Comparison of ENCODE assay signal across 14 mouse cellular contexts in genomic region chr7:144762496-144763235, GRCm38 (mm10). TPM values are rescaled to one million over a fixed set of nuclear protein-coding genes. Genes with fewer than 3 reads are reported as not detected.
A peak's percentile ranks its signal among the peaks of the same experiment; 100 is the strongest.
DNase-seq lines count a peak whose midpoint lies in the region; ATAC-seq lines count a peak whose summit lies in the region.
"Had no signal": no experiment of that assay in that cellular context is flagged by ENCODE, and none has a peak within 500 bp of the region (broad histone marks: within the 10 kb centered on the region; RNA-seq: fewer than 3 reads in every experiment).

No protein-coding gene starts in this region.

- ATAC-seq in kidney, embryonic 14.5 days (ENCODE audit: low FRiP score, low TSS enrichment) = peak; percentile 81
- ATAC-seq: forebrain, embryonic 15.5 days had no signal

- H3K9ac ChIP-seq in kidney, embryonic 14.5 days (ENCODE audit: low read depth, low read length) = peak overlapping the region; percentile 7; the same call in 1 of the 2 replicates
- H3K9ac ChIP-seq: embryonic facial prominence, embryonic 15.5 days; forebrain, embryonic 15.5 days; midbrain, embryonic 12.5 days had no signal

- DNase-seq in adrenal gland, postnatal 14 days = peak; percentile 27
- DNase-seq in adrenal gland, postnatal 25 days = no peak
- DNase-seq in kidney, adult 9 months = no peak
- peak; percentile 40 for DNase-seq in testis, postnatal 14 days (ENCODE audit: low spot score)
- no peak for DNase-seq in testis, postnatal 10 days (ENCODE audit: low spot score)
- no peak for DNase-seq in cerebellum, postnatal 10 days
- no peak for DNase-seq in right cerebral cortex, postnatal 36 days (ENCODE audit: low spot score in 2 of 2)
- DNase-seq: cerebellum, postnatal 25 days; lung, postnatal 10 days; thymus, adult 2 months had no signal

- H3K4me2 ChIP-seq in kidney, embryonic 14.5 days (replicated peaks; ENCODE audit: low read depth, low read length) = no peak overlapping the region
- H3K4me2 ChIP-seq: embryonic facial prominence, embryonic 15.5 days; forebrain, embryonic 15.5 days; midbrain, embryonic 12.5 days had no signal

- H3K27ac ChIP-seq in kidney, embryonic 14.5 days (ENCODE audit: low read depth, low read length) = peak overlapping the region; percentile 30; the same call in 1 of the 2 replicates
- H3K27ac ChIP-seq: embryonic facial prominence, embryonic 15.5 days; forebrain, embryonic 15.5 days; midbrain, embryonic 12.5 days had no signal

- no peaks in the 10 kb centered on the region for H3K27me3 ChIP-seq in kidney, embryonic 14.5 days (ENCODE audit: control insufficient read depth, insufficient read depth, low read length)
- H3K27me3 ChIP-seq: embryonic facial prominence, embryonic 15.5 days; forebrain, embryonic 15.5 days; midbrain, embryonic 12.5 days had no signal

- H3K4me1 ChIP-seq in kidney, embryonic 14.5 days (ENCODE audit: control insufficient read depth, insufficient read depth, low read length) = peaks cover 9% of the 10 kb centered on the region
- H3K4me1 ChIP-seq: embryonic facial prominence, embryonic 15.5 days had no signal

- WGBS in kidney, embryonic 14.5 days = 30% methylated on average over 16 of the region's 16 CpGs

- no peaks in the 10 kb centered on the region for H3K9me3 ChIP-seq in kidney, embryonic 14.5 days (ENCODE audit: control insufficient read depth, low read length)
- H3K9me3 ChIP-seq: embryonic facial prominence, embryonic 15.5 days; forebrain, embryonic 15.5 days; midbrain, embryonic 12.5 days had no signal

- no peaks in the 10 kb centered on the region for H3K36me3 ChIP-seq in kidney, embryonic 14.5 days (ENCODE audit: control insufficient read depth, insufficient read depth, low read length)
- H3K36me3 ChIP-seq: embryonic facial prominence, embryonic 15.5 days; forebrain, embryonic 15.5 days; midbrain, embryonic 12.5 days had no signal

- H3K4me3 ChIP-seq in kidney, embryonic 14.5 days (ENCODE audit: low read length) = no peak overlapping the region
- H3K4me3 ChIP-seq: embryonic facial prominence, embryonic 15.5 days; forebrain, embryonic 15.5 days; midbrain, embryonic 12.5 days had no signal

RNA-seq across cellular contexts. Expression of gene Ano1, which starts 10.9 kb away (rescaled TPM):
- 34.8 and 40.9 TPM in 2 replicates for total RNA-seq in adrenal gland, postnatal 14 days (2021)
- total RNA-seq in adrenal gland, postnatal 25 days (2021) = 18.6 and 25.4 TPM in 2 replicates
- 24.7 and 48.8 TPM in 2 replicates for polyA plus RNA-seq in kidney, embryonic 14.5 days (2014; fragmentation: Nextera tagmentation; extraction: Ambion mirVana)

Comparison
In these comparisons a context has a peak if more than half of its experiments do, and no peak if none do; other contexts are left out.
1. DNase-seq: peak in adrenal gland, postnatal 14 days (single experiment) and testis, postnatal 14 days (single experiment); none in adrenal gland, postnatal 25 days (single experiment), kidney, adult 9 months (single experiment), testis, postnatal 10 days (single experiment), cerebellum, postnatal 10 days (0 of 2) and right cerebral cortex, postnatal 36 days (0 of 2).